Mouse (Mus musculus) monocyte, adult 5-6 weeks (primary cell): ENCODE measurements around the gene Nr4a1. TPM values are rescaled to one million over a fixed set of nuclear protein-coding genes. Genes with fewer than 3 reads are reported as not detected.

Experiments used
- ATAC-seq: fragments of 153-309, 156-312 bp; replicated peaks from 2 replicates; pipeline ENCODE4 v1.8.0; 2017; ENCODE audit warnings: mild to moderate bottlenecking; ENCODE audit not compliant: low TSS enrichment, insufficient number of reproducible peaks, severe bottlenecking, poor library complexity, low FRiP score
- total RNA-seq: library from RNA; stranded (forward); fragments of 200-1000, 200-491, 200-594 nt; gene quantifications from 3 replicates; pipeline ENCODE4 v1.2.3, GENCODE M21; 2017

Nr4a1 gene
- total RNA-seq, 1 experiment from 2014 or later: 717 TPM

- no peak for ATAC-seq
Measured at GRCm38 (mm10) chr15:101277351-101277899, 23.4 kb downstream of the Nr4a1 start.

- ATAC-seq: no peak
Measured at GRCm38 (mm10) chr15:101278589-101278988, 24.5 kb downstream of the Nr4a1 start.

GRCm38 (mm10) chr15:101279430-101279999 is 25.4 kb downstream of the Nr4a1 start:
- ATAC-seq: no peak

- no peak for ATAC-seq
Measured at GRCm38 (mm10) chr15:101282471-101282870, 28.4 kb downstream of the Nr4a1 start.

GRCm38 (mm10) chr15:101283183-101283910 is 29.3 kb downstream of the Nr4a1 start:
- ATAC-seq: peak; percentile 34; the same call in 1 of the 2 replicates

GRCm38 (mm10) chr15:101283911-101284750 is 30.1 kb downstream of the Nr4a1 start, which contains the start of gene Atg101:
TSS of gene Atg101 (plus strand) at chr15:101284272.
- peak; percentile 86 for ATAC-seq

- no peak for ATAC-seq
Measured at GRCm38 (mm10) chr15:101286129-101286770, 32.2 kb downstream of the Nr4a1 start.

- no peak for ATAC-seq
Measured at GRCm38 (mm10) chr15:101287361-101287760, 33.3 kb downstream of the Nr4a1 start.

- no peak for ATAC-seq
Measured at GRCm38 (mm10) chr15:101290354-101290753, 36.3 kb downstream of the Nr4a1 start.

GRCm38 (mm10) chr15:101292012-101292411 is 37.9 kb downstream of the Nr4a1 start:
- ATAC-seq: no peak

- ATAC-seq: no peak
Measured at GRCm38 (mm10) chr15:101293025-101293621, 39.1 kb downstream of the Nr4a1 start, which contains the start of gene 6030408B16Rik. TSS of gene 6030408B16Rik (plus strand) at chr15:101293212.

GRCm38 (mm10) chr15:101294028-101294894 is 40.2 kb downstream of the Nr4a1 start:
- ATAC-seq: no peak

- no peak for ATAC-seq
Measured at GRCm38 (mm10) chr15:101295106-101295505, 41.0 kb downstream of the Nr4a1 start.

- no peak for ATAC-seq
Measured at GRCm38 (mm10) chr15:101295616-101296015, 41.5 kb downstream of the Nr4a1 start.

GRCm38 (mm10) chr15:101296091-101296490 is 42.0 kb downstream of the Nr4a1 start:
- no peak for ATAC-seq

GRCm38 (mm10) chr15:101297988-101298387 is 43.9 kb downstream of the Nr4a1 start:
- ATAC-seq: peak; percentile 62; the same call in 1 of the 2 replicates

GRCm38 (mm10) chr15:101298550-101298949 is 44.5 kb downstream of the Nr4a1 start:
- ATAC-seq: no peak
